Mouse (Mus musculus) bone marrow, adult 2 months (tissue): Measurements from ENCODE around the gene Unc13b.

ENCODE experiments used
- CTCF ChIP-seq: fragments of 200-500 bp; IDR thresholded peaks from 2 replicates; pipeline ENCODE4 v1.5.1; 2011; ENCODE audit warnings: low read length, control low read depth; ENCODE audit not compliant: control insufficient read depth, insufficient read depth
- POLR2A ChIP-seq: fragments of 200-500 bp; IDR thresholded peaks from 2 replicates; pipeline ENCODE4 v1.6.1; 2011; ENCODE audit warnings: low read depth, mild to moderate bottlenecking, control low read depth, low read length, borderline replicate concordance; ENCODE audit not compliant: control insufficient read depth

DNA sequence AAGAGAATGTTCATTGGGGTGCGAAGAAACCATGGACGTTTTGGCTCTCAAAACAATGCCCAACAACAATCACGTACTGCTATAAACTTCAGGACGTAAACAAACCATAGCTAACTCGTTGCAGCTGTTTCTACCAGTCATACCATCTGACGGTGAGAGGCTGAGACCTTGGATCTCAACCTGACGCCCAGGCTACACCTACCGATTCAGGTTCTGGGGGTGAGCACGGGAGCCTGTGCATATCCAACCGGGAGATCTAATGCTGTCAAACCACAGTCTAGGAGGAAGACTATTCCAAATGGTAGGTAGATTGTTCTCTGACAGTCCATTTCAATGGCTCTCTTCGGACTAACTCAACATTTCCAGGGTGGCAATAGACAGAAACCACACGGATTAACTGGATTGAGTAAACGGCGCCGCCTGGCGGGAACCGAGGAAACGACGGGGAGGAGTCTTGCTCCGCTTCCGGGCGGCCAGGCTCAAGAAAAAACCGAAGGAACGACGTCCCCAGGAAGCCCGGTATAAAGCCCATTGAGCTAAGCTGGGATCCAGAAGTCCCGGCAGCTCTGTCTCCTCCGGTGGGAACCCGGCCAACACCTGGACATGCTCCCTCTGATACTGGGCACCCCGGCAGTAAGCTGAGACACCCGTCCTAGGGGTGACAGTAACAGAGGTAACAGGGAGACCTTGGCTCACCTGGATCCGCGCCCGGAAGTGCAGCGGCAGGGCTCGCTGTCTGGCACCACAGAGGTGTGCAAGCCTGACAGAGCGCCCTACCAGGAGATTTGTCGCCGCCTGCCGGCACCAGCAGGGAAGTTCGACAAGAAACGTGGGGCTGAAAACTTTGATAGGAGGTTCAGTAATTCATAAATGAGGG, 33.4 kb upstream of the Unc13b start, which contains the start of gene Pigo:
- TF ChIP-seq CTCF = peak; percentile 90
- TF ChIP-seq POLR2A = peak; percentile 71; the same call in 1 of the 2 replicates
